Mouse (Mus musculus) duodenum, adult 2 months (tissue): ENCODE results near the gene Impg1. TPM values are rescaled to one million over a fixed set of nuclear protein-coding genes. Genes with fewer than 3 reads are reported as not detected.

Source experiments
- polyA plus RNA-seq: library from polyadenylated mRNA; depleted of rRNA; stranded (reverse); fragments of >200 nt; gene quantifications from 2 replicates; pipeline ENCODE4 v1.2.3, GENCODE M21; 2012; ENCODE audit warnings: low replicate concordance; rRNA removed

Impg1 gene
- polyA plus RNA-seq: not detected in 2 replicates

DNA sequence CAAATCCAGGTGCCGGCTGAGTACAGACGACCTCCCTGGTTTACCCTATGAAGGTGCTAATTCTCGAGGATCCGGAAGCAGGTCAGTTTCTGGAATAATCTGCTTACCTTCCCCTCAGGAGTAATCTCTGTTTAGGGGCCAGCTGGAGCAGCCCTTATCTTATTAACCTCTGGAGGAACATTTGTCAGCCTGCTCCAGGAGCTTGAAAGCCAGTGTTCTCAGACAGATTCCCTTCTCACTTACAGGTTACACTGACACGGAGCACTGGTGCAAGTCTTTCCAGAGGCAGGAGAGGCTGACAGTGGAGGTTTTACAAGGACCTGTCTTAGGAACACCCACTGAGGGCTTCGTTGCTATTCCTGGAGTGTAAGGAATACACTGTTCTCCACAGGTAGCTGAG lies at the start of gene Impg1:
TSS of gene Impg1 (minus strand) at position 101 of the 400 bp plus-strand sequence.

